Mouse (Mus musculus) embryonic stem cell, embryonic (primary cell): ENCODE results near the gene Tcte2.

ENCODE experiments used
- CTCF ChIA-PET, 4 experiments: fragments of 300-600 bp in 2 of 4; fragments of 350-600 bp in 2 of 4; sonication (Branson Sonifier 250); formaldehyde crosslinking; loops; one replicate each; lab custom pipeline; 2022; ENCODE audit warnings: inconsistent platforms in 2 of 4; lab: Charles Lee
- POLR2A ChIA-PET, 4 experiments: fragments of 300-600 bp in 2 of 4; fragments of 350-600 bp in 2 of 4; sonication (Branson Sonifier 250); formaldehyde crosslinking; loops; one replicate each; lab custom pipeline; 2022; ENCODE audit warnings: antibody characterized with exemption in 4 of 4, inconsistent platforms in 1 of 4; lab: Charles Lee

Gene Tcte2

DNA sequence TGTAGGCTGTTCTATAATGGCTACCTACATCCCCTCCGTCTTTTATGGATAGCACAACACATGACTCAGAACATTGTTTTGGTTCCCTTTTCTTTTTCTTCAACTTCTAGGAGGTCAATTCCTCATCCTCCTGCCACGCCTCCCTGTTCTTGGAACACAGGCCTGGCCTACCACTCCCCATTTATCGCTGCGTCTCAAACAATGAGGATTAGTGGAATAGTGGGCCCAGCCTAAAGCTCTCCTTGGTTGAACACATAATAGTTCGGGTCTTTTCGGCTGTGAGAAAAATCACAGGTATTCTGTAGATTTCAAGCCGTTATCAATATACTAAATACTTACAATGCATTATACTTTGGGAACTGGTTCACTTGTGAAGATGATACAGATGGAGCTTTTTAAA, 3.0 kb downstream of the Tcte2 start:
- ChIA-PET CTCF (interaction anchor here in 2 of 4 experiments (0.6 to 1.1 kb wide), 3 partner anchors 10 to 77 kb away, joined by 3 to 4 read pairs (median 3); no protein-coding TSS in a partner anchor), POLR2A (interaction anchor here in 3 of 4 experiments (0.6 to 2.9 kb wide), 16 partner anchors 8 to 421 kb away, joined by 3 to 27 read pairs (median 4); no protein-coding TSS in a partner anchor)

GRCm38 (mm10) chr17:13754940-13755339, 6.7 kb downstream of the Tcte2 start:
- CTCF ChIA-PET: interaction anchor here in 1 of 4 experiments (1.9 kb wide), 1 partner anchor 73 kb away, joined by 4 read pairs; no protein-coding TSS in a partner anchor
- POLR2A ChIA-PET: interaction anchor here in 3 of 4 experiments (0.6 to 2.2 kb wide), 11 partner anchors 9 to 1768 kb away, joined by 3 to 8 read pairs (median 4); no protein-coding TSS in a partner anchor

GRCm38 (mm10) chr17:13753918-13754317, 7.7 kb downstream of the Tcte2 start:
- POLR2A ChIA-PET: interaction anchor here (0.5 to 2.2 kb wide), 10 partner anchors 11 to 96 kb away, joined by 3 to 8 read pairs (median 4); no protein-coding TSS in a partner anchor
- CTCF ChIA-PET: no interaction called here

GRCm38 (mm10) chr17:13749027-13749426, 12.6 kb downstream of the Tcte2 start:
- CTCF ChIA-PET: interaction anchor here in 1 of 4 experiments (0.6 kb wide), 1 partner anchor 277 kb away, joined by 3 read pairs; no protein-coding TSS in a partner anchor
- POLR2A ChIA-PET: interaction anchor here in 1 of 4 experiments (0.6 to 1.4 kb wide), 5 partner anchors 9 to 144 kb away, joined by 3 to 4 read pairs (median 3); partner anchors contain the start of gene Afdn

DNA sequence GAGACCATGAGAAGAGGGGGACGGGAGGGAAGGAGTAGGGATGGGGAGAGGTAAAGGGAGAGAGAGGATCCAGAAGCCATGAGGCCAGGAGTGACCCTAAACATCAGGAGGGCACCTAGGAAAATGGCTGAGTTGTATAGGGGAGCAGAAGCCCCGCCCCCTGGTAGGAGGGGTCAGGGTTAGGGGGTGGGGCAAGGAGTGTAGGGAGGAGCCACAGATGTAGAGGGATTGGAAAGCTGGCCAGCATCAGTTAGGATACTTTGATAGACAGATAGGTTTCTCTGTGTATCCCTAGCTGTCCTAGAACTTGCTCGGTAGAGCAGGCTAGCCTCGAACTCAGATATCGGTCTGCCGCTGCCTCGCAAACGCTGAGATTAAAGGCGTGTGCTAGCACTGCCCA, 13.9 kb downstream of the Tcte2 start:
- ChIA-PET POLR2A (interaction anchor here in 2 of 4 experiments (0.6 to 7.6 kb wide), 9 partner anchors 9 to 89 kb away, joined by 3 to 47 read pairs (median 5); partner anchors contain the start of genes Afdn (in 1 of the 2) and Tcte2 (in 1 of the 2)), CTCF (no interaction called here)

GRCm38 (mm10) chr17:13746330-13746729, 15.3 kb downstream of the Tcte2 start:
- POLR2A ChIA-PET: interaction anchor here in 2 of 4 experiments (0.8 to 7.6 kb wide), 7 partner anchors 9 to 88 kb away, joined by 3 to 47 read pairs (median 4); no protein-coding TSS in a partner anchor
- CTCF ChIA-PET: no interaction called here

DNA sequence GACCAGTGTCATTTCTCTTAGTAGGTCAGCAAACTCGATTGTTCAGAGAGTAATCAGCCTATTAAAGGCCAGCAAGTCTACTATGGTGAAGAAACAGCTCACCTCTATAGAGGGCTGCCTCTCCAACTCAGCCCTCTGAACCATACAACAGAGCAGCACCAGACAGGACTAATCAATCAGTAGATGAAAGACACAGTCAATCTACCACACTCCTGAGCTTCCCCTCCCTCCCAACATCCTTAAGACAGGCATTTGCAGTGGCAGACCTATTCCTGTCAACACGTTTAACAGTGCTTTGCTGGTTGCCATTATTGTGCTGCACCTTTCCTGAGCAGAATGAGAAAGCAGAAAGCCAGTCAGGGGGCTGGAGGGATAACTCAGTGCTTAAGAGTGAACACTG, 16.3 kb downstream of the Tcte2 start:
- POLR2A ChIA-PET: interaction anchor here in 3 of 4 experiments (0.8 to 7.6 kb wide), 12 partner anchors 8 to 87 kb away, joined by 3 to 47 read pairs (median 4); no protein-coding TSS in a partner anchor

GRCm38 (mm10) chr17:13744824-13745223, 16.8 kb downstream of the Tcte2 start:
- ChIA-PET CTCF (no interaction called here), POLR2A (interaction anchor here in 3 of 4 experiments (0.8 to 7.6 kb wide), 10 partner anchors 9 to 86 kb away, joined by 3 to 47 read pairs (median 4); no protein-coding TSS in a partner anchor)

More for the DNA sequence above, 16.3 kb downstream of the Tcte2 start:
- CTCF ChIA-PET: no interaction called here

- CTCF ChIA-PET: interaction anchor here in 1 of 4 experiments (0.6 kb wide), 1 partner anchor 24 kb away, joined by 3 read pairs; no protein-coding TSS in a partner anchor
- POLR2A ChIA-PET: interaction anchor here in 3 of 4 experiments (0.8 to 7.6 kb wide), 9 partner anchors 8 to 86 kb away, joined by 3 to 47 read pairs (median 6); no protein-coding TSS in a partner anchor
Observed at GRCm38 (mm10) chr17:13744219-13744618, 17.4 kb downstream of the Tcte2 start.

DNA sequence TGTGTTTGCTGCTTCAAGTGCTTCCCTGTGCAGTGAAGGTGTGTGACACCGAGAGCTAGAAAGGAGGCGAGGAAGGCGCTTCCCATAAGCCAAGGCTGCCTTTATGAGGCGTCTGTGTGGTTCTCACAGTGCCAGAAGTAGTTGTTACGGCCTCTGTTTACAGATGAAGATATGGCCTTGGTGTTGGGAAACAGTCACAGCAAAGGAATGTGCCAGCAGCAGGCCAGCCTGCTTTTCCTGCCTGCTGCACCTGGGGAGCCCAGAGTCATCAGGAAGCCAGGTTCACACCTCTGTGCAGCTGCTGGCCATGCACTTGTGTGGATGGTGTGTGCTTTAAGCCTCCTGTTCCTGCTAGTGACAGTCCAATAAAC, 17.9 kb downstream of the Tcte2 start:
- ChIA-PET POLR2A (interaction anchor here in 3 of 4 experiments (1.0 to 7.6 kb wide), 12 partner anchors 10 to 85 kb away, joined by 3 to 47 read pairs (median 4); partner anchors contain the start of gene Afdn (in 1 of the 3)), CTCF (no interaction called here)

- CTCF ChIA-PET: interaction anchor here in 1 of 4 experiments (0.7 kb wide), 1 partner anchor 394 kb away, joined by 3 read pairs; no protein-coding TSS in a partner anchor
- POLR2A ChIA-PET: interaction anchor here in 3 of 4 experiments (0.6 to 7.6 kb wide), 21 partner anchors 10 to 461 kb away, joined by 3 to 47 read pairs (median 3); partner anchors contain the start of genes Afdn (in 1 of the 3), Dact2 (in 1 of the 3) and Tcte2 (in 1 of the 3)
Observed at GRCm38 (mm10) chr17:13742941-13743708, 18.5 kb downstream of the Tcte2 start.

- ChIA-PET CTCF (interaction anchor here in 2 of 4 experiments (0.6 to 0.7 kb wide), 3 partner anchors 395 to 931 kb away, joined by 3 to 4 read pairs (median 3); no protein-coding TSS in a partner anchor), POLR2A (interaction anchor here in 3 of 4 experiments (0.6 to 7.6 kb wide), 18 partner anchors 10 to 1505 kb away, joined by 3 to 47 read pairs (median 4); partner anchors contain the start of genes Dact2 (in 1 of the 3) and Tcte2 (in 1 of the 3))
Observed at GRCm38 (mm10) chr17:13742334-13742733, 19.3 kb downstream of the Tcte2 start.

DNA sequence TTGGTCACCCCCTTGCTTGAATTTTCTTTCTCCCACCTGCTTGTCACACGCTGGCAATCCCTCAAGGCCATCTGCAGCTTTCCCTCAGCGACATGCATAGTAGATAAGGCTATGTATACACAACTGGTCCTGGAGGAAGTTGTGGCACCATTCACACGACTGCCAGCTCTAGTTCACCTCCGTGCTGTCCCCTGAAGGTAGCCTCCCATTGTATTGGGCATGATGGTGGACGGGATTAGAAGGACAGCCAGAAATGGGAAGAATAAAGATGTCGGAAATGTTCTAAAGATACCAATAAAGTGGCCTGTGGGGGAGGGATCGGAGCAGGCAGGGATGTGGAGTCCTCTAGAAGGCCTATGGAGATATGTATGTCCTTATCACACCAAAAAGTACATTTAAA, 20.0 kb downstream of the Tcte2 start:
- POLR2A ChIA-PET: interaction anchor here in 3 of 4 experiments (0.6 to 7.6 kb wide), 6 partner anchors 9 to 1506 kb away, joined by 3 to 47 read pairs (median 5); no protein-coding TSS in a partner anchor
- CTCF ChIA-PET: interaction anchor here in 1 of 4 experiments (0.6 kb wide), 1 partner anchor 931 kb away, joined by 4 read pairs; no protein-coding TSS in a partner anchor

DNA sequence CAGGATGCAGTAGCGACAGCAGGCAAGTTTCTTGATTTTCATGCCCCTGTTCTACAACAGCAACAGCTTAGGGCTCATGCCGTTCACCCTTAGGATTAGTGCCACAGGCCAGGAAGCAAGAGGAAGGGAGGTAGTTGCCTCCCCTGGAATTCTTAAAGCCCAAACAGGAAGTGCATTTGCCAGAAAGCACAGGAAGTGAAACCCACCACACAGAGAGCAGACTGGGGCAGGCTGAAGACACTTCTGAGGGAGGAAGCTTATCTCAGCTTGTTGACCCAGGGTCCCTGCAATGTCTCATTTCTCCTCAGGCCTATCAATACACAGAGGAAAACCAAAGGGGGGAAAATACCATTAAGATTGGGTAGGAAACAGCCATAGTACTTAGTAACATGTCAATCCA, 20.8 kb downstream of the Tcte2 start:
- CTCF ChIA-PET: no interaction called here
- POLR2A ChIA-PET: interaction anchor here in 1 of 4 experiments (7.6 kb wide), 1 partner anchor 59 kb away, joined by 47 read pairs; no protein-coding TSS in a partner anchor

GRCm38 (mm10) chr17:13739981-13740380, 21.6 kb downstream of the Tcte2 start:
- ChIA-PET CTCF (no interaction called here), POLR2A (no interaction called here)

DNA sequence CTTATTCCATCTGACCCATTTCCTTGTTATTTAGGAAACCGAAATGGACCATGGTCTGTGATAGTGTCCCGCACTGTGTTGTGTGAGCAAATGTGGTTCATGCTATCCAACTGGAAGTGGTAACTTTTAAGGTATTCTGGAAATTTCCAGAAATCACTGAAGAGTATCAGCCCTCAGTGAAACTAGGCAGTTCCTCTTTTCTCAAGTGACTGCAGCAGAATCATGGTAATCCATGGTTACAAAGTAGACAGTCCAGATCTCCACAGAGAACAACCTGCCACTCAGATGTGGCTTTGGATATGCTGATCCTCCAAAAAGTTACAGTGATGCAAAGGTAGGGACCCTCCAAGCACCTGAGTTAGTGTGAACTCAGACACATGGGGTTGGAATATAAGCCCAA, 22.7 kb downstream of the Tcte2 start:
- ChIA-PET CTCF (no interaction called here), POLR2A (no interaction called here)

DNA sequence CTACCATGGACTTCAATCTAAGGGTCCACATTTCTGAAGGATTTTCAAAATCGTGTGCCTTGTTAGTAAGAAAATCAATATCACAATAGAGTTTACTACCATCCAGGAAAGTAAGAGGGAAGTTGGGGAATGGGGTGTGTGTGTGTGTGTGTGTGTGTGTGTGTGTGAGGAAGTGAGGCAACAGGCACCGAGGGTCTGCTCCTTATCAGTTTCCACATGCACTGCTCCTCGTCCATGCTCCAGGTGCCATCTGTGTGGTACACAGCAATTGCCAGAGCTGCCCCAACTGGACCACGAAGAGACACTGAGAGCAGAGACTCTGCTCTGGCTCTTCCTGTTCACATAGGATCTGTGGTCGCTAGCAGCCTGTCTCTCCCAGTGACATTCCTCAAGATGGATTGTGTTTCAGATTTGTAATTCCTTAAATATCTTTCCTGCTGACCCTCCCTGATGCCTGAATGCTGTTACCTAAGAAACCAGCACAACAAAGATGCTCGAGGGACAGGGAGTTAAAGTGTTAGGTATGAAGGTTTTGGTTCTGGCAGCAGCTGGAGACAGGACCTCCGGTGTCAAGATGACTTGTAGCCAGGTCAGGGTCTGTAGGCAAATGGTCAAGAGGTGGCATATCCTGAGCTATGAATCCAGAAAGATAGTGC, 23.4 kb downstream of the Tcte2 start:
- ChIA-PET POLR2A (interaction anchor here in 1 of 4 experiments (1.2 kb wide), 1 partner anchor 13 kb away, joined by 4 read pairs; no protein-coding TSS in a partner anchor), CTCF (no interaction called here)

- ChIA-PET POLR2A (interaction anchor here in 1 of 4 experiments (0.7 to 1.5 kb wide), 3 partner anchors 9 to 23 kb away, joined by 3 to 4 read pairs (median 4); no protein-coding TSS in a partner anchor), CTCF (interaction anchor here in 1 of 4 experiments (0.5 kb wide), 1 partner anchor 723 kb away, joined by 3 read pairs; no protein-coding TSS in a partner anchor)
Observed at GRCm38 (mm10) chr17:13737336-13737735, 24.3 kb downstream of the Tcte2 start.
